Mouse (Mus musculus) limb, embryonic 14.5 days (tissue): Measurements from ENCODE around the gene Fkbp8. TPM values are rescaled to one million over a fixed set of nuclear protein-coding genes. Genes with fewer than 3 reads are reported as not detected.

Experiments
- ATAC-seq: fragments of 200-750 bp; cut with Nextera tagmentation; 2 replicates; pipeline ENCODE4 v1.8.0; 2017; ENCODE audit warnings: low read depth, moderate number of reproducible peaks, moderate TSS enrichment; ENCODE audit not compliant: low FRiP score
- DNase-seq: peaks from one replicate; pipeline ENCODE4 v3.0.0-alpha.2; 2015; ENCODE audit warnings: low spot score
- H3K27ac ChIP-seq: fragments of 300-500 bp; sonication (generic); replicated peaks from 2 replicates; pipeline ENCODE4 v1.5.1; 2014; ENCODE audit warnings: low read depth, mild to moderate bottlenecking, low read length, moderate library complexity, mixed read lengths
- H3K27me3 ChIP-seq: fragments of 300-500 bp; sonication (generic); 2 replicates; pipeline ENCODE4 v1.6.1; 2014; ENCODE audit warnings: low read length, mixed read lengths; ENCODE audit not compliant: control insufficient read depth, insufficient read depth
- H3K36me3 ChIP-seq: fragments of 300-500 bp; sonication (generic); 2 replicates; pipeline ENCODE4 v1.6.1; 2014; ENCODE audit warnings: mild to moderate bottlenecking, low read length, moderate library complexity, mixed read lengths; ENCODE audit not compliant: control insufficient read depth, insufficient read depth
- H3K4me1 ChIP-seq: fragments of 300-500 bp; sonication (generic); 2 replicates; pipeline ENCODE4 v1.6.1; 2014; ENCODE audit warnings: antibody characterized with exemption, low read length, mixed read lengths; ENCODE audit not compliant: control insufficient read depth, insufficient read depth
- H3K4me2 ChIP-seq: fragments of 300-500 bp; sonication (generic); replicated peaks from 2 replicates; pipeline ENCODE4 v1.6.1; 2014; ENCODE audit warnings: low read depth, mild to moderate bottlenecking, low read length, moderate library complexity; ENCODE audit not compliant: severe bottlenecking
- H3K4me3 ChIP-seq: fragments of 300-500 bp; sonication (generic); replicated peaks from 2 replicates; pipeline ENCODE4 v1.5.1; 2014; ENCODE audit warnings: low read length
- H3K9ac ChIP-seq: fragments of 300-500 bp; sonication (generic); 2 replicates; pipeline ENCODE4 v1.6.1; 2014; ENCODE audit warnings: mild to moderate bottlenecking, low read depth, low read length, moderate library complexity; ENCODE audit not compliant: severe bottlenecking
- H3K9me3 ChIP-seq: fragments of 300-500 bp; sonication (generic); 2 replicates; pipeline ENCODE4 v1.6.1; 2016; ENCODE audit warnings: low read length; ENCODE audit not compliant: control insufficient read depth
- POLR2A ChIP-seq: fragments of 200-500 bp; IDR thresholded peaks from 2 replicates; pipeline ENCODE4 v1.8.0; 2012; ENCODE audit warnings: inconsistent platforms, mild to moderate bottlenecking, moderate library complexity, borderline replicate concordance; ENCODE audit not compliant: insufficient read depth, insufficient read length; ENCODE audit errors: extremely low read depth
- WGBS: fragments of 180-500 bp; shearing (Covaris S2); extraction: QIAGEN DNeasy Blood & Tissue Kit; methylation state at CpG from one replicate; pipeline ENCODE4 v1.1.7; 2014; 5-methylcytosine and 5-hydroxymethylcytosine counted together
- polyA plus RNA-seq, 2 experiments: library from polyadenylated mRNA; depleted of rRNA in 1 of 2; stranded (reverse) in 1 of 2; unstranded in 1 of 2; fragments of >200 nt; fragmentation: Nextera tagmentation in 1 of 2; extraction: Ambion mirVana in 1 of 2; gene quantifications; 2 replicates each; pipeline versions ENCODE4 v1.2.1 to v1.2.3; 2012 to 2014

The Fkbp8 gene
- polyA plus RNA-seq, 2 experiments = 219 to 363 TPM

- Histone ChIP-seq H3K4me2 (no peak overlapping the region), H3K4me3 (no peak overlapping the region), H3K36me3 (peaks cover 3% of the 10 kb centered on the region; the same call in 1 of the 2 replicates), H3K9me3 (no peaks in the 10 kb centered on the region), H3K27me3 (no peaks in the 10 kb centered on the region), H3K4me1 (peaks cover 4% of the 10 kb centered on the region; the same call in 1 of the 2 replicates), H3K27ac (no peak overlapping the region), H3K9ac (no peak overlapping the region)
- no peak for TF ChIP-seq POLR2A
- 81% methylated on average over 3 of the region's 3 CpGs for WGBS
- DNase-seq (no peak), ATAC-seq (no peak)
Observed at GRCm38 (mm10) chr8:70560564-70560963, 33.0 kb downstream of the Fkbp8 start.

DNA sequence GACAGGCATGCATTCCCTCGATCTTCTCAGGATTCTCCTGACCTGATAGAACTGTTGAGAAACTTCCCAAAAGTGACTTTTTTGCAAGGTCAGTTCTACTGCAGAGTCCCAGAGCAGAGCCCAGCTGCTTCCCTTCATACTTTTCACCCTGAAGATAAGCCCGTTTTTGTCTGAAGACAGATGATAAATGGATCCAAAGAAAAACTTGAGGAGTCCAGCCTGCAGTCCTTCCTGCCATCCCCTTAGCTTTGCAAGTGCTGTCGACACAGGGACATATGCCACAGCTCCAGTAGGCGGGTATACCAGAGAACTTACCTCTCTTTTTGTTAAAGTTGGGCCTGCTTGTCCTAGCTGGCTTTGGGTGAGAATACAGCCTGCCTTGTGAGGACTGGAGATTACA, 33.8 kb downstream of the Fkbp8 start:
- no peak for TF ChIP-seq POLR2A
- H3K9ac ChIP-seq = no peak overlapping the region
- DNase-seq (no peak), ATAC-seq (no peak)
- no peaks in the 10 kb centered on the region for H3K9me3 ChIP-seq
- H3K4me1 ChIP-seq = peaks cover 6% of the 10 kb centered on the region; the same call in 1 of the 2 replicates
- no peak overlapping the region for H3K27ac ChIP-seq
- no peaks in the 10 kb centered on the region for H3K27me3 ChIP-seq
- H3K36me3 ChIP-seq = peaks cover 3% of the 10 kb centered on the region; the same call in 1 of the 2 replicates
- no peak overlapping the region for H3K4me3 ChIP-seq
- WGBS = 78% methylated on average over 4 of the region's 4 CpGs
- H3K4me2 ChIP-seq = no peak overlapping the region

DNA sequence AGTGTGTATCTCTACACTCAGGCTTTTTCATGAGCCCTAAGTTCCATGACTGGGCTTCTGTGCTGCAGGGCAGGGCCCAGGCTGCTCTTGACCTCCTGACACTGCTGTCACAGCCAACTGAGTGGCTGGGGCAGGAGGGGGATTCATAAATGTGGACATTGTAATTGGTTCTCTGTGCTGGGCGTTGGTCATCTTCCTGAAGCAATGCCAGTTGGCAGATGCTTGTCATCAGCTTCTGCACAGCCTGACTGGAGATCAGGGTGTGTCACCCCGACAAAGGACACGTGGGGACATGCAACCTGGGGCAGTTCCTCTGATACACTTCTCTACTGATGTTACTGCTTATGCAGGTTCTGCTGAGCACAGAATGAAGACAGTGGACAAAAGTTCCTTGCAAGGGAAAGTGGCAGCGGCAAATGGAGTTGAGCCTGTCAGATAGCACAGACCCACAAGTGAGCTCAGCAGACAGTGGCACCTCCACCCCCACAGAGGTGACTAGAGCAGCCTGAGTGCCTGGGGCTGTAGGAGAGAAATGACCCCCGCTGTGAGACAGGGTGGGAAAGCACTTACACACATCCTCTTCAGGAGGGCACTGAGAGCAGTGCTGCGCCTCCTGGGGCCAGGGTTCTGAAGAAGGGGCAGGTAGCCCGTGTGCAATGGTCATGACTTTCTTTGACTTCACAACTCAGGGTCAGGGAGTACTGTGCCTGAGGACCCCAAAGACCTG, 34.4 kb downstream of the Fkbp8 start:
- DNase-seq (no peak), ATAC-seq (no peak)
- Histone ChIP-seq H3K9ac (no peak overlapping the region), H3K9me3 (no peaks in the 10 kb centered on the region), H3K4me3 (no peak overlapping the region), H3K36me3 (peaks cover 3% of the 10 kb centered on the region; the same call in 1 of the 2 replicates), H3K27me3 (no peaks in the 10 kb centered on the region), H3K4me1 (peaks cover 6% of the 10 kb centered on the region; the same call in 1 of the 2 replicates), H3K27ac (no peak overlapping the region), H3K4me2 (no peak overlapping the region)
- TF ChIP-seq POLR2A = no peak
- 76% methylated on average over 7 of the region's 7 CpGs for WGBS

DNA sequence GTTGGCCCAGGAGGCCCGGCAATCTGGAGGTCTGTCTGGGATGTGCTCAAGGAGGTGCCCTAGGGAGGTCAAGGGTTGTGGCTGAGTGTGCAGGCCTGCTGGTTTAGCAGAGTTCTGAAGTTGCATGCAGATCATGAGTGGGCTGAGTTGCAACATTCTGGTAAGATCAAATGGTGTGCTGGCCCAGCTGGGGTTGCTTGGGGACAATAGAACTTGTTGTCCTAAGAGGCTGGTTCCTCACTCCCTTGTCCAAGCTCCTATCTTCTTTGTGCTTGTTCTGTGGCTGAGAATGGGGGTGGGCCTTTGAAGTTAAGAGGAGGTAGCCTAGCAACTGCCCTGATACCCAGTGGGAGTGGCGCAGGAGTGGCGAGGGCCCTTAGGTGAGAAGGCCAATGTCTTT, 35.3 kb downstream of the Fkbp8 start:
- Histone ChIP-seq H3K9ac (no peak overlapping the region), H3K27ac (no peak overlapping the region), H3K27me3 (no peaks in the 10 kb centered on the region), H3K9me3 (no peaks in the 10 kb centered on the region), H3K36me3 (peaks cover 3% of the 10 kb centered on the region; the same call in 1 of the 2 replicates), H3K4me2 (no peak overlapping the region), H3K4me3 (no peak overlapping the region), H3K4me1 (peaks cover 6% of the 10 kb centered on the region; the same call in 1 of the 2 replicates)
- ATAC-seq (no peak), DNase-seq (no peak)
- TF ChIP-seq POLR2A = no peak
- WGBS = 90% methylated on average over 3 of the region's 3 CpGs

DNA sequence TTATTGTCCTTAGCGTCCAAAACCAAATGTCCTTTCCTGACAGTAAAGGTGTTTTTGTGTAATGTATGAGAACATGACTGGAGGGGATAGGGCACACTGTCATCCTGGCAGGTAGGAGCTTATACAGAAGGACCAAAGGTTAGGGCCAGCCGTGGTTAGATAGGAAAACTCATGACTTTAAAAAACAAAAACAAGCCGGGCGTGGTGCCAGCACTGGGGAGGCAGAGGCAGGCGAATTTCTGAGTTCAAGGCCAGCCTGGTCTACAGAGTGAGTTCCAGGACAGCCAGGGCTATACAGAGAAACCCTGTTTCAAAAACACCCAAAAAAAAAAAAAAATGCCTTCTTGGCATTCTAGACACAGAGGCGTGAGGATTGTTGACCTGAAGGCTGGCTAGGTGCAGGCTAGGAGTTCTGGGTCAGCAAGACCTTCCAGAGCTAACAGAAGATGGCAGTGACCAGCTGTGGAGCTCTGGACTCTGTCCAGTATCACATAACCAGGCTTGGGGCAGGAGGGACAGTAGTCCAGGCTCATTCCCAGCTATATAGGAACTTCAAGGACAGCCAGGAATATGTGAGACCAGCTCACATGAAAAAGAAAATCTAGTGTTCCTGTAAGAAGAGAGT, 36.4 kb downstream of the Fkbp8 start:
- Histone ChIP-seq H3K9me3 (no peaks in the 10 kb centered on the region), H3K4me1 (peaks cover 6% of the 10 kb centered on the region; the same call in 1 of the 2 replicates), H3K36me3 (peaks cover 3% of the 10 kb centered on the region), H3K4me2 (no peak overlapping the region), H3K27ac (no peak overlapping the region), H3K9ac (no peak overlapping the region), H3K4me3 (no peak overlapping the region), H3K27me3 (no peaks in the 10 kb centered on the region)
- no peak for DNase-seq
- WGBS = 85% methylated on average over 6 of the region's 6 CpGs
- TF ChIP-seq POLR2A = no peak
- no peak for ATAC-seq
